ENCODE assay signal across 37 mouse cellular contexts in the genomic region with DNA sequence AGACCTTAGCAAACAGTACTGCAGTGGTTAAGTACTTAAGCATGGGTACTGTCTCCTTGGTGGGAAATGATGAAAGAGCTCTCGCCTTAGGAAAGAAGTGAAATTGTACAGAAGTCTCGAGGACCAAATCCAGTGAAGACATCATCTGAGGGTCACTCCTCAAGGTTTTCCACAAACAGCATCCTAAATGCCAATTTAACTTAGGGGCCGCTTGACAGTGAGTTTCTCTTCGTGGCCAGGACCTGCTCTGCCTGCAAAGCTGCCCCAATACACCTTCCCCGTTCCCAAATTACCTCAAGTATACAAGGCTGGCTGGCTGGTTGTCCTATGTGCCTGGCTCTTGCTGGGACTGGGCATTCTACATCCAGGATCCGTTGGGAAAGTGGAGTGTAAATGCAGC. TPM values are rescaled to one million over a fixed set of nuclear protein-coding genes. Genes with fewer than 3 reads are reported as not detected.
"Had no signal": no experiment of that assay in that cellular context is flagged by ENCODE, and none has a peak within 500 bp of the region (broad histone marks: within the 10 kb centered on the region; RNA-seq: fewer than 3 reads in every experiment).

No protein-coding gene starts in this region.

- H3K27me3 ChIP-seq: forebrain, embryonic 15.5 days had no signal

- H3K9ac ChIP-seq: embryonic facial prominence, embryonic 12.5 days; embryonic facial prominence, embryonic 13.5 days; embryonic facial prominence, embryonic 15.5 days; forebrain, embryonic 12.5 days; forebrain, embryonic 13.5 days; forebrain, embryonic 15.5 days; forebrain, postnatal 0 days had no signal

- DNase-seq: cerebellum, adult 2 months; cerebellum, adult 8-10 months; cerebellum, adult 9-10 months; cerebellum, adult 9-11 months; cerebellum, postnatal 10 days; cerebellum, postnatal 14 days; cerebellum, postnatal 25 days; cerebellum, postnatal 36 days; embryo, embryonic 11 days; forebrain, postnatal 0 days; gastrocnemius, adult 2 months; gastrocnemius, postnatal 10 days; gastrocnemius, postnatal 14 days; gastrocnemius, postnatal 25 days; gastrocnemius, postnatal 36 days; heart, adult 18-20 months; heart, adult 2 months had no signal

- ATAC-seq: forebrain, postnatal 0 days had no signal

- H3K4me1 ChIP-seq: embryonic facial prominence, embryonic 12.5 days; embryonic facial prominence, embryonic 13.5 days; forebrain, embryonic 12.5 days; forebrain, embryonic 13.5 days had no signal

- H3K4me2 ChIP-seq: embryonic facial prominence, embryonic 12.5 days; embryonic facial prominence, embryonic 13.5 days; embryonic facial prominence, embryonic 15.5 days; forebrain, embryonic 12.5 days; forebrain, embryonic 13.5 days; forebrain, embryonic 15.5 days had no signal

- H3K4me3 ChIP-seq: embryonic facial prominence, embryonic 10.5 days; embryonic facial prominence, embryonic 12.5 days; embryonic facial prominence, embryonic 13.5 days; embryonic facial prominence, embryonic 15.5 days; erythroblast, embryonic 14.5 days; forebrain, embryonic 10.5 days; forebrain, embryonic 12.5 days; forebrain, embryonic 13.5 days; forebrain, embryonic 15.5 days; gastrocnemius, adult 2 months; heart, adult 2 months had no signal

- H3K36me3 ChIP-seq: embryonic facial prominence, embryonic 10.5 days; embryonic facial prominence, embryonic 12.5 days; embryonic facial prominence, embryonic 13.5 days; embryonic facial prominence, embryonic 15.5 days; forebrain, embryonic 10.5 days; forebrain, embryonic 12.5 days; forebrain, embryonic 15.5 days had no signal

- H3K27ac ChIP-seq: embryonic facial prominence, embryonic 10.5 days; embryonic facial prominence, embryonic 12.5 days; embryonic facial prominence, embryonic 13.5 days; embryonic facial prominence, embryonic 15.5 days; forebrain, embryonic 10.5 days; forebrain, embryonic 12.5 days; forebrain, embryonic 13.5 days; forebrain, embryonic 15.5 days; gastrocnemius, adult 2 months; heart, adult 2 months had no signal

- H3K9me3 ChIP-seq: embryonic facial prominence, embryonic 10.5 days; embryonic facial prominence, embryonic 12.5 days; embryonic facial prominence, embryonic 13.5 days; embryonic facial prominence, embryonic 15.5 days; forebrain, embryonic 10.5 days; forebrain, embryonic 12.5 days; forebrain, embryonic 13.5 days; forebrain, embryonic 15.5 days had no signal

RNA-seq across cellular contexts. Expression of a gene that starts 29.4 kb away (rescaled TPM):
- total RNA-seq: common myeloid progenitor, adult 5-6 weeks; forebrain, postnatal 0 days; gastrocnemius, adult 18-20 months; gastrocnemius, adult 2 months; gastrocnemius, adult 8-10 months; gastrocnemius, postnatal 10 days; gastrocnemius, postnatal 14 days; gastrocnemius, postnatal 25 days; gastrocnemius, postnatal 36 days; gastrocnemius, postnatal 4 days; granulocyte monocyte progenitor cell, adult 5-6 weeks; heart, adult 18-20 months; heart, adult 2 months had no signal
- polyA plus RNA-seq: cortical plate, adult 2 months; embryonic facial prominence, embryonic 13.5 days; embryonic facial prominence, embryonic 14.5 days; embryonic facial prominence, embryonic 15.5 days; erythroblast, embryonic 14.5 days; forebrain, embryonic 10.5 days; forebrain, embryonic 11.5 days; forebrain, embryonic 16.5 days; forebrain, postnatal 0 days; frontal cortex, adult 2 months; gonadal fat pad, adult 2 months; heart, adult 2 months had no signal
